Mouse (Mus musculus) heart, postnatal 10 days (tissue): ENCODE results near the gene Npm1. TPM values are rescaled to one million over a fixed set of nuclear protein-coding genes. Genes with fewer than 3 reads are reported as not detected.

ENCODE experiments used
- DNase-seq, 2 experiments: peaks; one replicate each; pipeline ENCODE4 v3.0.0; 2021
- intact Hi-C: fragments of 180-260 bp; cut with DNase I; formaldehyde crosslinking; loops from one replicate; pipeline ENCODE4 v1.15.1; 2025
- total RNA-seq, 2 experiments: library from RNA; stranded (reverse); gene quantifications; 2 replicates each; pipeline ENCODE4 v1.2.3; 2021

Gene Npm1
- 100 to 1,000 TPM; 202 to 225 TPM for total RNA-seq

DNA sequence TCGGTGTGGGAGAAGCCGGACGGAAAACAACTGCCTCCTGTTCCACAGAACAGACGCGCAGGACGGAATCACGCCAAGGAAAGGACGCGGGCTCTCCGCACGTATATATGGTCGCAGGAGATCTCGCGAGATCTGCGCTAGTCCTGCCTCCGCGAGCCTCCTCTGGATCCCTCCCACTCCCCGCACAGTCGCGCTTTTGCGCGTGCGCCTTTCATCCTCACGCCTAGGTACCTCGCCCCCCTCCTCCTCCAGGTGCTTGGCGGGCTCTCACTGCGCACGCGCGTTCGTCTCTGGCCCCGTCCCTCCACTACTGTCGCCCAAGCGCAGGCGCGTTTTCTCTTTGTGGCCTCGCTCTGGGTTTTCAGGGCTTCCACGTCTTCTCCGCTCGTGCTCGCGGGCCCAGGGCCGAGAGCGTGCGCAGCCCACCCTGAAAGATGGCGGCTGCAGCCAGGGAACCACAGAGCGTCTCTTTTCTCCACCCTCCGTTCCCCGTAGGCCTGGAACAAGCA lies at the start of gene Npm1:
Gene Npm1, minus strand, starts transcription at position 209 of the 509 bp plus-strand sequence.
- intact Hi-C loops, result loop anchor here (10.0 kb wide), 1 partner anchor 1288 kb away; the partner anchor contains the start of gene Cpeb4
- peak; percentile 100 for DNase-seq

DNA sequence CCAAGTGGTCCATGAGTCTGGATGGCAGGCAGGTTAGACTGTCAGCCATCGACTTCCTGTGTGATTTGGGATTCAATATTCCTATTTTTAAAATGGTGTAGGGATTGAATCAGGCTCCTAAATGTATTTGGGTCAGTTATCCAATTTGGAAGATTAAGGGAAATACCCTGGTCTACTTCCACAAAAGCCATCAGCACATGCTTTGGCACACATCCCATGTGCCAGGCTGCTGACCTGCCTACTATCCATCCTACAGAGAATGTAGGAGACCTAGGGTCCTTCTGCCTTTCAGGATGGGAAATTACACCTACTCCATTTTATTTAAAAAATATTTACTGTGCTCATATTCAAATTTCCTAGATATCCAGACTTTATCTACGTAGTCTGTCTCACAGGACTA lies 44.4 kb upstream of the Npm1 start:
- DNase-seq, result no peak
- intact Hi-C loops, result no loop called here

DNA sequence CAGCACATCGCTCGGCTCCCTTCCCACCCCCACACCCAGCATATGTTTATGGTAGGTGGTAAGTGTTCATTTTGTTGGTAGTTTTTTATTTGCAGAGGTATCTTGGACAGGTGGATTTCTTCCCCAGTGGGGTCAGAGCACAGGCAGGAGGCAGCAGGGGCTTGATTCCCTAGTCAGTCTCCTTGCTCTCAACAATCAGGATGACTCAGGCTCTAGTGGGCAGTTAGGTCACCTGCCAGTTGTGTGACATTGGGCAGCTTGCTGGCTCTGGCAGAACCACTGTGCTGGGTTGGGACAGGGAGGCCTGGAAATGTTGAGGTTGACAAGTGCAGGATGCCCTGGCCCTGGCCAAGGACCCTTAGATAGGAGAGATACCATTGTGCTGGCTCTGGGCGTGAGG lies 42.0 kb upstream of the Npm1 start:
- peak in 1 of 2 experiments; percentile 12 for DNase-seq
- intact Hi-C loops, result no loop called here

DNA sequence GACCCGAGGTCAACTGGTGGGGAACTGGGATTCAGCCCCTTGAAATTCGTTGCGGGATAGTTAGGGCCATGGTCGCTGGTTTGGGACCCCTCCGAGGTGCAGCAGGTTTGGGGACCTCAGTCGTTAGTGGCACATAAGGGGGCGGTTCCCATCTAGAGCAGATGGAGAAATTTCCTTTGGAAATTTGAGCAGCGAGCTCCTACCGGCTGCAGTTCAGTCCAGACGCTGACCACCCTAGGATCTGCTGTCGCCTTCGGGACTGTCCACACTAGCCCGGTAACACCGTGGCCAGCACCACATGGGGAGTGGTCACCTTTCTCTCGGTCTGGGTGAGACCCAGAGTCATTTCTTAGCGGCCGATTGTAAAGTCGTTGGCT lies 41.3 kb upstream of the Npm1 start:
- intact Hi-C loops, result no loop called here
- peak; percentile 24 to 26 for DNase-seq

DNA sequence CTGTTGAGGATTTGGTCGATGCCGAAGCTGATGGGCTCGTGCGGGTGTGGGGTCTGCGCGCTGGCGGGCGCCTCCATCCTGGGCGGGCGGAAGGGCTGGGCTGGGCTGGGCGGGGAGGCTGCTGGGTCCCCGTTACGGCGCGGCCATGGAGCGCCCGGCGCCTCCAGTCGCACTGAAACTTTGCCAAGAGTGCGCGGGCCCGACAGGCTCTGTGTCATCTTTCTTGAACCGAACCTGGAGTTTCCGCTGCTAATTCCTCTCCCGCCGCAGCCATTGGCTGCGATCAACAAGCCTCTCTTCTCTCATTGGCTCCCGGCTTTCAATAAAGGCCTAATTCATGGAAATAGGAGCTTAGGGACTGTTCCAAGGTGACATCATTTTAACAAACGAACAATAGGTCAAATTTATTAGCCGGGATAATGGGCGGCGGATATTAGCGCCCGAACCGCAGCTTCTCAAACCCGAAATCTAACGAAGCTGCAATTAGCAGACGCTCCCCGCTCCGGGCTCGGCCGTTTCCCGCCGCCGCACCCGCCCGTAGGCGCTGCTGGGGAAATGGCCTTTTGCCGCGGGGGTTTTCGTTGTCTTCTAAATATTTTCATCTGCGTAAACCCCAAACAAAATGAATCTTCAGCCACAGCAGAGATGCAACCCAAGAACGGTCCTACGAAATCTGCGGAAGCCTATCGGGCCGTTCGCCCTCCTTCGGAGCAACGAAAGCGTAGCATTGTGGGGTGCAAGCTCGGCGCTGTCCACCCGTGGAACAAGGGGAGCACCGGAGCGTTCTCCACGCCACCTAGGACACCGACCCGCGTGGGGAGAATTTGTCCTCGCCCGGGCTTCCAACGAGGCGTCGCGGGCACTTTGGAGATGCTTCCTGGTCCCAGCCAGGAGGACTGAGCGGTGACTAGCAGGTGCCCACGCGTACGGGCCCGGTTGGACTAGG lies 40.6 kb upstream of the Npm1 start, which contains the start of gene Tlx3:
Gene Tlx3, minus strand, starts transcription at position 207 of the 946 bp plus-strand sequence.
- DNase-seq, result peak; percentile 56 to 60
- intact Hi-C loops, result no loop called here

DNA sequence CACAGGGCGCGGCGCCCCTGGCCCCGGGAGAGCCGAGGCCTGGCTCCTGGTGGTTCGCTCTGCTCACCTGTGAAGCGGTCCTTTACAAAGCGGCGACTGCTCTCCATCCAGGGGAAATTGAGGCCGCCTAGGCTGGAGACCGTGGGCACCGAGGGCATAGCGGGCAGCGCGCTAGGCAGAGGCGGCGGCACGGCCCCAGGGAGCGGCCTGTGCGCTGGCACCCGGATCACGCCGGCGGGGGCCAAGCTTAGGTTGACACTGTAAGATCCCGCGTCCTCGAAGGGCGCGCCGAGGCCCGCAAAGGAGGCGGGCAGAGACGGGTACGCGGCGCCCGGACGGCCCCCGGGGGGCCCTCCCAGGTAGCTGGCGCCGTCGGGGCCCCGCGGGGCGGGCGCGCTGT lies 40.0 kb upstream of the Npm1 start:
- intact Hi-C loops, result no loop called here
- no peak for DNase-seq

DNA sequence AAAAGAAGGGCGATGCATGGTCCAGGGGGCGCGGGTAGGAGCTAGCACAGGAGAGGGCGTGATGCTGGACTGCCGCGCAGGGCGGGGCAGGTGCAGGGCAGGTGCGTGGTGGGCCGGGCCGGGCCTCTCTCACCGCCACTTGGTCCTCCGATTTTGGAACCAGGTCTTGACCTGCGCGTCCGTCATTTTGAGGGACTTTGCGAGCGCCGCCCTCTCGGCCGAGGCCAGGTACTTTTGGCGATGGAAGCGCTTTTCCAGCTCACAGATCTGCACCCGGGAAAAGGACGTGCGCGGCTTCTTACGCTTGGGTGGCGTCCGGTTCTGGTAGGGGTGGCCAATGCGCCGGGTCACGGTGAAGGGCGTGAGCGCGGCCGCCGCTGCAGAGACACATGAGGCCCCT lies 39.3 kb upstream of the Npm1 start:
- DNase-seq, result peak in 1 of 2 experiments; percentile 11
- intact Hi-C loops, result no loop called here

DNA sequence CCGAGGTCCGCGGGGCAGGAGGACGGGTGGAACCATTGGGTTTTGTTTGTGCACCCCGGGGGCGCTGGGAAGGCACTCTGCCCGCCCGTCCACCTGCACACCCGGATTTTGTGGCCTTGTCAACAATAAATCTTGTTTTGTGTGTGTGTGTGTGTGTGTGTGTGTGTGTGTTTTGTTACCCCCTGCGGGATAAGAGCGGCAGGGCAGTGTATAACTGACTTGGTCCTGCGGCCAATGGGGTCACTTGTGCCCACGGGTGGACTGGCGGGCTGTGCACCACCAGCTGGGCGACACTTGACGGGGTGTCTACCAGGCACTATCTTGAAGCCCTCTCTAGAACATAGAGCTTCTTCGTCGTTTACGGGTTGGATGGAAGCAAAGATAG lies 38.6 kb upstream of the Npm1 start:
- intact Hi-C loops, result no loop called here
- no peak for DNase-seq

DNA sequence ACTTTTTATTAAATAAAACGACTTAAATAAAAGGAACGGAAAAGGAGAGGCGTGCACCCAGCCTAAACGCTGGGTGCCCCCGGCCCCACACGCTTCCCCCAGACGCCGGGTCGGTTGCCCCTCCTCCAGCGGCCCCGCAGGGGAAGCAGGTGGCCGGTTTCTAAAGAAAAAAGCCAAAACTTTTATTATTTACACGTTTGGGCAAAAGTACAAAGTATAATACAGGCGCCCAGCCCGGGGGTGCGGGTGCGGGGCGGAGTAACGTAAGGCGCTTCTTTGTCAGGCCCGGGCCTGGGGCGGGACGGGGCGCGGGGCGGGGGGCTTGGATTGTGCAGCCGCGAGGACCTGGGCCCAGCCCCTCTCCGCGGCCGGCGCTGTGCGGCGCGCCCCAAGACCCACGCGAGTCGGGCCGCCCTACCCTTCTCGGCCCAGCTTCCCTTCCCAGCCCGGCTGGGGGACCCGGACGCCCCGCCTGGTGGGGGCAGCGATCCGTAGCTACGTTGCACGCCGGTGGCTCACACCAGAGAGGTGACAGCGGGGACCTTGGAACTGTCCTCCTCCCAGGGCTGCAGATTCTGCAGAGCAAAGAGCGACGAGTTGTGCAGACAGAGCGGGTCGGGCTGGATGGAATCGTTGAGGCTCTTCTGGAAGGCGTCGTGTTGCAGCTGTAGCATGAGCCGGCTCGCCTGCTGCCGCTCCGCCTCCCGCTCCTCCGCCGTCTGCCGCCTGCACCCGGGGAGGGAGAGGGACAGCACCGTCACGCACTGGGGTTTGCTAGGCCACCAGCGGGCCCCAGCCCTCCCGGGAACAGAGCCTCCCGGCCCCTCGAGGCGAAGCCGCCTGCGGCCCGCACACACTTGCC lies 38.0 kb upstream of the Npm1 start:
- intact Hi-C loops, result no loop called here

DNA sequence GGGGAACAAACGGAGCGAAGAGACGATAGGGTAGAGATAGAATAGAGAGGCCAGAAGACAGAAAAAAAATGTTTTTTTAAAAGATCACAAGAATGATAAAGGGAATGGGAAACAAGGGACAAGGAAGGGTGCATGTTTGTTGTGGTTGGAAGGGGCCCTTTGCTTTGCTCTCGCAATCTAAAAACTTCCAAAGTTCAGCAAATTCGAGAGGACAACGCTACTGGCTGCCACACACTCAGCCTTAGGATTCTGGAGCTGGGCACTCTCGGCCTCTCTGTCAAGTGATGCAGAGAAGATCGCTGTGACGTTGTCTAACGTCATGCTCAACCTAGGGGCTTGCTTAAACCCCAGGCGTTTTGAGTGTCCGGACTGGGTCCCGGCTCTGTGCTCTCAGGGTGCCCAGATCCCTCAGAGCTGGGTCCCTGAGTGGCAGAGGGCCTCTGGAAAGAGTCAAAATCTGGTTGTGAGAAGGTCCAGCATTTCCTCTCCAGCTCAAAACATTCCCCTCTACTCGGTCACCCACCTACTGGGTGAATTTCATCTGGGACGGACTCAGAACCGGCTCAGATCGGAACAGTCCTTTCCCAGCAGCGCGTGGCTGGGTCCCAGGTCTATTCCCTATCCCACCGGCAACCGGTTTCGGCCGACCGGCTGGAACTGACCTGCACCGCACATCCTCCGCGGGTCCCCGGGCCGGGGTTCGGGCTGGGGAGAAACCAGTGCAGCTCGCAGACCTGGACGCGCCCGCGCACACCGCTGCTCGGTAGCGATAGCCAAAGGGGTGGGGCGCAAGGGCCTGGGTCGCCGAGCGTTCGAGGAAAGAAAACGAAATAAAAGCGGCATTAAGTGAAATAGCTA lies 37.1 kb upstream of the Npm1 start:
- peak; percentile 32 to 36 for DNase-seq
- intact Hi-C loops, result no loop called here

More for the DNA sequence above, 38.0 kb upstream of the Npm1 start:
- DNase-seq, result peak; percentile 40 to 48

DNA sequence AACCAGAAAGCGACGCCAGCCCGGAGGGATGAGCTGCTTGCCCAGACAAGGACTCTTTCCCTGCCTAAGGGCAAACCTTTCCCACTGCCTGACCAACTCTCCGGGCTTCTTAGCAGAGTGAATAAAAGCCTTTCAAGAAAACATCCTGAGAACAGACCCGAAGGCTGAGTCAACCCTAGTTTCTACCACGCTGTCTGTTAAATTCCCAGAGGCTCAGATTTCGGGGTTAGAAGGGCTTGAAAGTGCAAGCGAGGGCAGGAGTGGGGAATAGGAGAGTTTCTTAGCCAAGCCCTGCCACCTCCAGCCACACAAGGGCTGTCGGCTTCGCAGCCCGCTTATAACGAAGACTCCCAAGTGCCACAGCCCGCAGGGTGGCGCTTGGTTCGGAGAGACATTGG lies 36.1 kb upstream of the Npm1 start:
- intact Hi-C loops, result no loop called here
- DNase-seq, result peak; percentile 29 to 31

DNA sequence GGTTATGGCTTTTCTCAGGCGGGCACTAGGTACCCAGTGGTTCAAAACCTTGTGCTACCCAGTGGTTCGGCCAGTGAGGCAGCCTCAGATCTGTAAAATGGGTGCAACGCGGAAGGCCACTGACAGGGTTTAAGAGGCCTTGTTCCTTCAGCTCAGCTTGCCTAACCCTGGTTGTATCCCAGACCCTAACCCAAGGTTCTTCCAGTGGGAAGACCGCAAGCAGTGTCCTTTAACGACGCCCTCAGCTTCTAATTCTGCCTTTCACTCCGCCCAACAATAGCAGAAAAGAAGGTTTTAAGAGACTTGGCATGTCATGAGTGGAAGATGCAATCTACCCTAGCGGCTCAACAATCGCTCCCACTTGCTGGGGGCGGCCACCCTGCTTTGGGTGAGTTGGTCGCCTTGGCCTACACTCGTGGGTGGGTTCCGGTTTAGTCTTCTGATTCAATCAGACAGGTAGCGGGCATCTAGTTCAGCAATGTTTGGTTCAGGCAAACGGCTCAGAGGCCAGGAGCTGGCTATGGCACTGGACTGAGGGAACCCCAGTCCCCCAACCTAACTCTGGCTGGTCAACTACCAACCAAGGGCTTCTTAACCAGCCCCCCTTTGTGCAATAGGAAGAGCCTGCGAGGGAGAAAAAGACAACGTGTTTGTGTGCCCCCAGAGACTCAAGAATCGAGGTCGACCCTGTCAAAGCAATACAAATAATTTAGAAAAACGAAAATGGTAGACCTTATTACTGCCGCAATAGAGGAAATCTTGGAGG lies 35.5 kb upstream of the Npm1 start:
- intact Hi-C loops, result no loop called here

DNA sequence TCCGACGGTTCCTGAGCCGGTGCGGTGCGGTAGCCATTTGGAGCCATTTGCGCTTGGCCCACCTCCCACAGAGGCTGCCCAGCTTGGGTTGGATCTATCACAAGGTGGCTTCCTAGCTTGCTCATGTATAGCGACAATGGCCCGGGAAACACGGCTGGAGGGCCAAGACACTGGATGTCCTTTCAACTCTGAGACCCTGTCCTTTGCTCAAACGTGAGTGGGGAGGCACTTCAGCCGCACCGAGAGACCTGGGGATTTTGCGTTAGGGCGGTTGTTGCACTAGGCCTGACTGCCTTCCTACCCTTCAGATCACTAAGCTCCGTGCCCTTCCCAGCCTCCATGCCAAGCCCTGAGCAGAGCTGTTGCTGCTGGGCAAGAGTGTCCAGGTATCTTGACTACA lies 34.7 kb upstream of the Npm1 start:
- intact Hi-C loops, result no loop called here

More for the DNA sequence above, 35.5 kb upstream of the Npm1 start:
- DNase-seq, result no peak

DNA sequence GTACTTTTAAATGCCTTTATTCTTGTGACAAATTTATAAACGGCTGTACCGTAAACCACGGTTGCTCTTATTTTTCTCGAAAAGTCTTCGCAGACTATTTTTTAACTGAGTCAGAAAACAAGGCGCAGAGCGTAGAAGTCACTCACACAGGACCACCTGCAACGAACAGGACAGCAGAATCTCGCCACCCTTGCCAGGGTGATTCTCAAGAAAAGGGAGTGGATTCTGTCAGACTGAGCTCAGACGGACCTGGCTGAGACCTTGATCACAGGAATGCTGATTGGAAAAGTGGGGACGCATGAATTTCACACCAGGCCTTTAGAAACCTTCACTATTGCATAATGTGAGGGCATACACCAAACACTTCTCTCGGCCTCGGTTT lies 34.1 kb upstream of the Npm1 start:
- no peak for DNase-seq
- intact Hi-C loops, result no loop called here

More for the DNA sequence above, 34.7 kb upstream of the Npm1 start:
- DNase-seq, result no peak

DNA sequence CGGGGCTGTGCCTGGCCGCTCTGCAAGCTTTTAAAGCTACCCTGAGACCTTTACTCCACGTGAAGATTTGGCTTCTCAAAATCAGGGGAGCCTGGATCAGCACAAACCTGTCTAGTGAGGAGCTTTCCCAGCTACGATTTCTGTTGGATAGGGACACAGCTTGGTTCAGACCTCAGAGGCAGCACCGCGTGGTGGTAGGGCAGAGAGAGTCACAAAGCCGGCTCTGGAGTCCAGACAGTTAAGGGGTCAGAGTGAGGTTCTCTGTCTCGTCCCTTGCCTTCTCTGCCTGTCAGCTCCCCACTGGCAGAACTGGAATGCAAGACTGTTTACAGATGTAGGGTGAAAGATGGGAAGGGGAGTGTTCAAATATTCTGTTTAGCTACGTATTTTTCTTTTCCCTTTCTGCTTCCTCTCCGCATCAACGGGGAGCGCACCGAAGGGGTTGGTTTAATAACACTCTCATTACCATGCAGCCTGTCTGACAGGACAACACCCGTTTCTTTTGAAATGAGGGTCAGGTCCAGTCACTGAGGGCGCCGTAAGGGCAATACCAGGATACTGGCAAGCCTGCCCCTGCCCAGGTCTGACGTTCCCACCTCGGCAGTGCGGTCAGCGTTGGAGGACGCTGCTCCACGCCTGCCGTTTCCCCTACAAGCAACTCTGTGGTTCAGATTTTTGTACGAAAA lies 33.6 kb upstream of the Npm1 start:
- no peak for DNase-seq
- intact Hi-C loops, result no loop called here

DNA sequence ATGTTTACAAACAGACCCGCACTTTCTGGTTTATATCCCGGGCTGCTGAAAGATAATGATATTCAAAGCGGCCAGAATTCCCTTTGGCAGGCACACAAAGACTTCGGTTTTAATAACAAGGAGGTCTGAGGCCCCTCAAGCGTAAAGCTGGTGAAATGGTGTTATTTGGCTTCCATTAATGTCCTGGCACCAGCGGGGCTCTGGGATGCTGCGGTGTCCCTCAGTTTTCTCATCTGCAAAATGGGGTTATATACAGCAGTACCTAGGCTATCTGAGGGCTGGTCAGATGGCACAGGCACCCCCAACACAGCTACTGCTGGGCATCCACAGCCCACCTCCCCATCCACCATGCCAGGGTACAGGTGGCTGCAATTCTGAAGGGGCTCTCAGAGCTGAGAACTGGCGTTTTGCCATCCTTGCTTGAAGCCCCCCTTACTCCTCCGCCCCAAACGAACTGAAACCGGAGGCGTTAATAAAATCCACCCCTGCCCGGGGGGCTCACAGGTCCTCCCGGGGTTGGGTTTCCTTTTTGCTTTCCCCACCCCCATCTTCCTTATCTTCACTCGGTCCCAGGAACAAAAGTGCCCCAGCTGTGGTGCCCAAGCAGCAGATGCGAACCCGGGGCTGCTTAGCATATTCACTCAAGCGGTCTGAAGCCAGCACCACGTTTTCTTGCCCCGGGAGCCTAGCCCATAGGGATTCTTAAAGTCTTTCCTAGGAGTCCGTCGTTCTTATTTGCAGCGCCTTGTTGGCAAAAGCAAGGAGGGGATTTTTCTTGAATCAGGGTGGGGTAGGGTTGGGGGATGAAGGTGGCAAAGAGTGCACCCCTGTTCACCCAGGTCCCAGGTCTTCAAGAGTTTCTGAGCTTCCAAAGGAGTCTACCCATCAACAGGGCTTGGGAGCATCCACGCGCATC lies 32.8 kb upstream of the Npm1 start:
- DNase-seq, result no peak
- intact Hi-C loops, result no loop called here

DNA sequence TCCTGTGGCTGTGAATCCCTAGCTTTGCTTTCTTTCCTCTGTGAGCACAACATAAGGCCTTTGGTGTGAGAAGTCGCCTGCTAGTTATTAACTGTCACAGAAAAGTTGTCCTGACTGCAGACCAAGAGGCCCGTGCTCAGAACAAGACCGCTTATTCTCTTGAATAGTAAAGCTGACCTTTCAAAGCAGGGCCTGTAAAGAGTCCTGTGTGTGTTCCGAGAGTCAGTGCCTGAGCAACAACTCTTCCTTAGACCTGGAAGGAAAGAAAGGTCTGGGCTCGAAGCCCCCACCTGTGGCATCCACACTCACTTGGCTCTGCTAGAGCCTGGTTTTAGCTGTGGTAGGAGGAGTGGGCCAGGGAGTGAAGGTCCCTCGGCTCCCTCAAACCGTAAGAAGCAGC lies 32.1 kb upstream of the Npm1 start:
- no peak for DNase-seq
- intact Hi-C loops, result no loop called here

DNA sequence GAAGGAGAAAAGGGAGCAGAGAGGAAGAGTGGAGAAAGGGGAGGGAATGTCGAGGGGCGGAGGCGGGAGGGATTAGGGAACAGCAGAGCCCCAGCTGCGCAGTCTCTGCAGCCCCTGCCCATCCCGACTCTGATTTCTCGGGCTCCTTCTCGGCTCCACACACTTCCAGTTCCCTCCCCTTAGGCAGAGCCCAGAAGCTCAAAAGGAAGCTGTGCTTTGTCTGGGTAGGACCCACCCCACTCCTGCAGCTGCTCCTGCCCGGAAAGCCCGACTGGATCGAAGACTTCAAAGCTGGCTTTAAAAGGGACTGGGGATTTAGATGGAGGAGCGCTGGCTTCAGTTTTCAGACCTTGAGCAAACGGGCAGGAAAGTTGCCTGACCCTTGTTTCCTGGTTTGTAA lies 30.7 kb upstream of the Npm1 start:
- no peak for DNase-seq
- intact Hi-C loops, result no loop called here
